Mouse (Mus musculus): ENCODE results near the gene Olfr317. TPM values are rescaled to one million over a fixed set of nuclear protein-coding genes. Genes with fewer than 3 reads are reported as not detected.

Gene Olfr317
- polyA plus RNA-seq, 1 experiment, result 0.27 TPM

DNA sequence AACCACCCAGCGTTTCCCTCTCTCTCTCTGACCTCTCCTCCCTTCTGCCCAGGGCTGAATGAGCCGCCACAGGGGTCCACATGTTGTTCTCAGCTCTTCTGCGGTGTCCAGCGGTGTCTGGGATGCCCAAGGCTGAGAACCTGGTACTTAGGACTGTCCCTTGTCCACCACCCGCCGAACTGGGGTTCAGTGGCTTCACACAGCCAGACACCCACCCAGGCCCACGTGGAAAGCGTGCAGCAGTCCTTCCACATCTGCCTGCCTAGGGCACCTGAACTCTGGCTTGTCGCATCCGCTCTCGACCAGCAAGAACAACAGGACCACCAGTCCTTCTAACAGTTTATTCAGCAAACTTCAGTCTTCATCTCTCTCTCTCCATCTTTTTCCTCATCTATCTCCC lies 29.9 kb downstream of the Olfr317 start:
- TF ChIP-seq CTCF (IDR thresholded peaks at IDR 0.05; ENCODE audit: borderline replicate concordance, extremely low read depth, insufficient read depth, insufficient read length) (no peak), POLR2A (IDR thresholded peaks at IDR 0.05; ENCODE audit: borderline replicate concordance, extremely low read depth, insufficient read depth, insufficient read length, poor library complexity, severe bottlenecking) (no peak)
- no peak for DNase-seq (ENCODE audit: low read depth)

DNA sequence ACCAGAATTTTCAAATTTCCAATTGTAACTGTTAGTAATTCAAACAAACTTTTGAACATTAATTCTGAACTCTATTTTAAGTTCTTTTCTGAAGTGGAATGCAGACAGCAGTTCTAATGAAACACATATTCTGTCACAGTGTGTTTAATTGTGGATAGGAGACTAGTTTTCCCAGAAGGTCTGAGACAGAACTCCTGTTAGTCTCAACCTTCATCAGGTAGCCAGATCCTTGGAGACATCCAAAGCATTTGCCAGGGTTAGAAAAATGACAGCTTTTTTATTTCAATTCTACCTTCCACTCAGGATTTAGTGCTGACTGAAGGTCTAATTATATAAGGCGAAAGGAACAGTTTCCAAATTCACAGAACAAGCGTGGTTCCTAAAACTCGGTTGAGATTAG lies 40.1 kb downstream of the Olfr317 start, which contains the start of gene Olfr319:
Gene Olfr319 (plus strand): TSS at position 301 of the 400 bp plus-strand sequence.
- DNase-seq (ENCODE audit: low read depth), result no peak
- no peak for TF ChIP-seq POLR2A (IDR thresholded peaks at IDR 0.05; ENCODE audit: borderline replicate concordance, extremely low read depth, insufficient read depth, insufficient read length, poor library complexity, severe bottlenecking)
- no peak for TF ChIP-seq CTCF (IDR thresholded peaks at IDR 0.05; ENCODE audit: borderline replicate concordance, extremely low read depth, insufficient read depth, insufficient read length)

Other genes starting within 250 kb of the Olfr317 start
- not detected in 2 replicates for gene Olfr332, start 246.7 kb downstream of the Olfr317 start, polyA plus RNA-seq (2012; rRNA removed)
- gene Olfr331, start 236.6 kb downstream of the Olfr317 start, polyA plus RNA-seq (2012; rRNA removed), result not detected in 2 replicates
- gene Olfr330, start 204.4 kb downstream of the Olfr317 start, polyA plus RNA-seq (2012; rRNA removed), result not detected in 2 replicates
- gene Olfr329-ps, start 192.8 kb downstream of the Olfr317 start, polyA plus RNA-seq (2012; rRNA removed), result not detected in 2 replicates
- gene Olfr328, start 183.6 kb downstream of the Olfr317 start, polyA plus RNA-seq (2012; rRNA removed), result not detected in 2 replicates
- not detected in 2 replicates for gene Olfr224, start 168.7 kb downstream of the Olfr317 start, polyA plus RNA-seq (2012; rRNA removed)
- not detected in 2 replicates for gene Olfr325, start 161.5 kb downstream of the Olfr317 start, polyA plus RNA-seq (2012; rRNA removed)
- gene Olfr324, start 144.1 kb downstream of the Olfr317 start, polyA plus RNA-seq (2012; rRNA removed), result 0.10 TPM in 1 of 2 replicates, not detected in the other
- not detected in 2 replicates for gene 2210407C18Rik, start 123.1 kb downstream of the Olfr317 start, polyA plus RNA-seq (2012; rRNA removed)
- gene Olfr323, start 108.7 kb downstream of the Olfr317 start, polyA plus RNA-seq (2012; rRNA removed), result not detected in 2 replicates
- gene Trim58, start 98.7 kb downstream of the Olfr317 start, polyA plus RNA-seq (2012; rRNA removed), result 0.11 TPM in 1 of 2 replicates, not detected in the other
- gene Olfr322, start 80.4 kb downstream of the Olfr317 start, polyA plus RNA-seq (2012; rRNA removed), result not detected in 2 replicates
- gene Olfr320, start 58.1 kb downstream of the Olfr317 start, polyA plus RNA-seq (2012; rRNA removed), result not detected in 2 replicates
- gene Olfr319, start 40.0 kb downstream of the Olfr317 start, polyA plus RNA-seq (2012; rRNA removed), result 0.10 TPM in 1 of 2 replicates, not detected in the other
- not detected in 2 replicates for gene Olfr318, start 15.2 kb downstream of the Olfr317 start, polyA plus RNA-seq (2012; rRNA removed)
- not detected in 2 replicates for gene Olfr316, start 13.5 kb upstream of the Olfr317 start, polyA plus RNA-seq (2012; rRNA removed)
- gene Olfr315, start 34.0 kb upstream of the Olfr317 start, polyA plus RNA-seq (2012; rRNA removed), result not detected in 2 replicates
- gene Olfr314, start 43.7 kb upstream of the Olfr317 start, polyA plus RNA-seq (2012; rRNA removed), result not detected in 2 replicates
- 1.1 and 2.4 TPM in 2 replicates for gene Fam183b, start 62.7 kb upstream of the Olfr317 start, polyA plus RNA-seq (2012; rRNA removed)
- gene Olfr313, start 75.8 kb upstream of the Olfr317 start, polyA plus RNA-seq (2012; rRNA removed), result not detected in 2 replicates
- gene Olfr312, start 90.0 kb upstream of the Olfr317 start, polyA plus RNA-seq (2012; rRNA removed), result not detected in 2 replicates
- 0.06 TPM in 1 of 2 replicates, not detected in the other for gene Olfr311, start 100.0 kb upstream of the Olfr317 start, polyA plus RNA-seq (2012; rRNA removed)
- gene Gm12258, start 107.9 kb upstream of the Olfr317 start, polyA plus RNA-seq (2012; rRNA removed), result 22.2 and 28.2 TPM in 2 replicates
- 8.7 and 10.0 TPM in 2 replicates for gene 2810021J22Rik, start 128.0 kb upstream of the Olfr317 start, polyA plus RNA-seq (2012; rRNA removed)
- 4.2 and 6.0 TPM in 2 replicates for gene Zfp39, start 165.0 kb upstream of the Olfr317 start, polyA plus RNA-seq (2012; rRNA removed)
- 0.01 and 0.04 TPM in 2 replicates for gene Btnl10, start 178.7 kb upstream of the Olfr317 start, polyA plus RNA-seq (2012; rRNA removed)
- 664 and 715 TPM in 2 replicates for gene Rnf187, start 199.7 kb upstream of the Olfr317 start, polyA plus RNA-seq (2012; rRNA removed)
- gene Hist3h2ba, start 209.7 kb upstream of the Olfr317 start, polyA plus RNA-seq (2012; rRNA removed), result 726 and 1,077 TPM in 2 replicates
- 120 and 164 TPM in 2 replicates for gene Hist3h2a, start 215.5 kb upstream of the Olfr317 start, polyA plus RNA-seq (2012; rRNA removed)
- 2.1 and 2.2 TPM in 2 replicates for gene Trim17, start 215.5 kb upstream of the Olfr317 start, polyA plus RNA-seq (2012; rRNA removed)
- 25.8 and 30.6 TPM in 2 replicates for gene Trim11, start 238.9 kb upstream of the Olfr317 start, polyA plus RNA-seq (2012; rRNA removed)